Mouse (Mus musculus): ENCODE measurements at regions not wholly inside any gene's neighbourhood (a gene's known extent, or its start where the extent isn't known, plus 50 kb on each side); places are given as distances from the start of the nearest gene placed in this dataset.

DNA sequence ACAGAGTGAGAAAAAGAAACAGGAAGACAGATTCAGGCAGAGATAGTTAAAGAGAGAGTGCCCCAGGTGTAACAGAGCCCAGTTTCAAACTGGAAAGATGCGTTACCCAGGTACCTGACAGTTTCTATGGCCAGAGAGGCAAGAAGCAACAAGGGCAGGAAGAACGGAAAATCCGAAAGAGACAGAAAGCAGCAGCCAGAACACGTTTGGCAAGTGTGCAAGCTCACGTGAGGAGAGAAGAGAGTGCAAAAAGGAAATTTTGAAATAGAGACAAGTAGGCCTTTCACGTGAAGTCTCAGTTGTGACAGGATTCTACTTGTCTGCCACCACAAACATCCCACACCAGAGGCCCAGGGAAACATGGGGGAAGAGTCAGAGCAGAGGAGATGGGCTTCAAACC is 259.8 kb downstream of the Gm11361 start:
- TF ChIP-seq POLR2A (IDR thresholded peaks at IDR 0.05; ENCODE audit: borderline replicate concordance, insufficient read depth, low read length) (no peak), CTCF (IDR thresholded peaks at IDR 0.05; ENCODE audit: borderline replicate concordance, insufficient read depth, low read depth, low read length) (no peak)
